Mouse (Mus musculus) mature B cell (primary cell): ENCODE measurements around the gene Has3.
"Not testable (repeated sequence)": the region's sequence is repeated elsewhere in the genome, so short reads cannot be mapped to it uniquely, and the experiment has no call there.

ENCODE experiments used
- in situ Hi-C: fragments of 300-500 bp; cut with MboI; formaldehyde crosslinking; loops from 2 replicates; pipeline ENCODE4 v1.14.3; 2019

Has3 gene

GRCm38 (mm10) chr8:106884826-106885400, 14.9 kb downstream of the Has3 start:
- in situ Hi-C loops: loop anchor here (25.0 kb wide), 1 partner anchor 173 kb away; no protein-coding TSS in a partner anchor

- in situ Hi-C loops: loop anchor here (25.0 kb wide), 1 partner anchor 175 kb away; no protein-coding TSS in a partner anchor
Observed at GRCm38 (mm10) chr8:106887336-106888189, 17.5 kb downstream of the Has3 start.

GRCm38 (mm10) chr8:106888803-106889202, 18.8 kb downstream of the Has3 start:
- in situ Hi-C loops: loop anchor here (25.0 kb wide), 1 partner anchor 177 kb away; no protein-coding TSS in a partner anchor

GRCm38 (mm10) chr8:106892210-106892805, 22.3 kb downstream of the Has3 start:
- in situ Hi-C loops: loop anchor here (25.0 kb wide), 1 partner anchor 180 kb away; no protein-coding TSS in a partner anchor

- in situ Hi-C loops: loop anchor here (25.0 kb wide), 1 partner anchor 181 kb away; no protein-coding TSS in a partner anchor
Observed at GRCm38 (mm10) chr8:106892806-106893451, 22.9 kb downstream of the Has3 start.

GRCm38 (mm10) chr8:106893481-106894156, 23.6 kb downstream of the Has3 start, which contains the start of gene Utp4:
TSS of gene Utp4 (plus strand) at chr8:106893636.
- in situ Hi-C loops: loop anchor here (25.0 kb wide), 1 partner anchor 181 kb away; no protein-coding TSS in a partner anchor

- in situ Hi-C loops: loop anchor here (25.0 kb wide), 1 partner anchor 187 kb away; no protein-coding TSS in a partner anchor
Observed at GRCm38 (mm10) chr8:106899473-106899872, 29.4 kb downstream of the Has3 start.

- in situ Hi-C loops: no loop called here
Observed at GRCm38 (mm10) chr8:106905727-106906480, 35.9 kb downstream of the Has3 start.

GRCm38 (mm10) chr8:106906635-106907034, 36.6 kb downstream of the Has3 start:
- in situ Hi-C loops: no loop called here

GRCm38 (mm10) chr8:106907450-106907849, 37.4 kb downstream of the Has3 start:
- in situ Hi-C loops: no loop called here

GRCm38 (mm10) chr8:106908291-106908690, 38.2 kb downstream of the Has3 start:
- in situ Hi-C loops: no loop called here

GRCm38 (mm10) chr8:106913631-106914030, 43.6 kb downstream of the Has3 start:
- in situ Hi-C loops: no loop called here

GRCm38 (mm10) chr8:106919721-106920394, 49.8 kb downstream of the Has3 start:
- in situ Hi-C loops: no loop called here

GRCm38 (mm10) chr8:106920395-106920741, 50.3 kb downstream of the Has3 start:
- in situ Hi-C loops: no loop called here

GRCm38 (mm10) chr8:106924057-106924456, 54.0 kb downstream of the Has3 start:
- in situ Hi-C loops: no loop called here

GRCm38 (mm10) chr8:106924904-106925349, 54.9 kb downstream of the Has3 start:
- in situ Hi-C loops: no loop called here

GRCm38 (mm10) chr8:106925446-106925845, 55.4 kb downstream of the Has3 start:
- in situ Hi-C loops: no loop called here

- in situ Hi-C loops: no loop called here
Observed at GRCm38 (mm10) chr8:106927247-106927646, 57.2 kb downstream of the Has3 start.

- in situ Hi-C loops: not testable (repeated sequence)
Observed at GRCm38 (mm10) chr8:106928182-106928581, 58.1 kb downstream of the Has3 start.
